Mouse (Mus musculus): ENCODE measurements around the gene Rtn1.

GRCm38 (mm10) chr12:72178322-72178721, 230.5 kb downstream of the Rtn1 start:
- no peak for TF ChIP-seq TAL1 (IDR thresholded peaks at IDR 0.05; ENCODE audit: low read length)
- TF ChIP-seq GATA1 (IDR thresholded peaks at IDR 0.05; ENCODE audit: low read length), result no peak
